Mouse (Mus musculus) right cerebral cortex, postnatal 10 days (tissue): ENCODE data around the gene Kctd20.

ENCODE experiments used
- DNase-seq, 2 experiments: peaks; one replicate each; pipeline ENCODE4 v3.0.0; 2021; ENCODE audit warnings: low spot score in 2 of 2

Gene Kctd20

DNA sequence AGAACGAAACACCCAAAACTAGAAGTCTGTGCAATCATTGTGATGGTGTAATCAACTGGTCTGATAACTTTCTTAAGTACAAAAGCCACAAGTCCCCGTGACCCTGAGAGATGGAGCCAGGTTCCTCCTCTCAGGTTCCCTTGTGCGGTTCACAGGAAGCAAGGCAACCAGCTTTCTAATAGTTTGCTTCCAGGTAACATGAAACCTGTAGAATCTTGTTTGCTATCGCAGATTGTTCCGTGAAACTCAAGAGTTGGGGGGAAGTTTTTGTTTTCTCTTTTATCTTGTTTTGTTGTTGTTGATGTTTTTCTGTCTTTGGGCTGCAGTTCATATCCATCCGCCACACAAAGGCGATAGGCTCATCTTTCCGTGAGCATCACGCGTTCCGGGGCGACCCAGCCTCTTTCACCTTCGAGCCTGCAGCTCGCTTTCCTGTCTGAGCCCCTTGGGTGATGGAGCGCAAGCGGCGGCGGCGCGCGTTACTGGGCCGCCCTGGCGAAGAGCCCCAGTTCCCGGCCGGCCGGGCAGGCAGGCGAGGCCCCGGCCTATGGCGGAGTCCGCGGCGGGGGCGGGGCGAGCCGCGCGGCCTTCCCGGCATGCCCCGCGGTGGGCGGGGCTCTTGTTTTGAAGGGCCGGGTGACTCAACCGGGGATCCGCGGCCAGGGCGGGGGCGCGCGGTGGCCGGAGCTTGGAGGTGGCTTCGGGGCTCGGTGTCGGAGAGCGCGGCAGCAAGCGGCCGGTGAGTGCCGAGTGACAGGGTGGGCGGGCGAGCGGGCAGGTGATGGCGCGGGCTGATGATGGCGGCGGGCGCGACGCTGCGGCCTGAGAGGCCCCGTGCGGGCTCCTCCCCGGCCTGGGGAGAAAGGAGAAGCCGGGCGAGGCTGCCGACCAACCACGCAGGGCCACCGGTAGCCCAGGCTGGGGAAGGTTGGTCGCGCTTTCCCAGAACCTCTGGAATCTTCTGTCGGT lies at the start of gene Kctd20:
TSS of gene Kctd20 (plus strand) at position 120 of the 969 bp plus-strand sequence.
- peak; percentile 89 to 92 for DNase-seq

DNA sequence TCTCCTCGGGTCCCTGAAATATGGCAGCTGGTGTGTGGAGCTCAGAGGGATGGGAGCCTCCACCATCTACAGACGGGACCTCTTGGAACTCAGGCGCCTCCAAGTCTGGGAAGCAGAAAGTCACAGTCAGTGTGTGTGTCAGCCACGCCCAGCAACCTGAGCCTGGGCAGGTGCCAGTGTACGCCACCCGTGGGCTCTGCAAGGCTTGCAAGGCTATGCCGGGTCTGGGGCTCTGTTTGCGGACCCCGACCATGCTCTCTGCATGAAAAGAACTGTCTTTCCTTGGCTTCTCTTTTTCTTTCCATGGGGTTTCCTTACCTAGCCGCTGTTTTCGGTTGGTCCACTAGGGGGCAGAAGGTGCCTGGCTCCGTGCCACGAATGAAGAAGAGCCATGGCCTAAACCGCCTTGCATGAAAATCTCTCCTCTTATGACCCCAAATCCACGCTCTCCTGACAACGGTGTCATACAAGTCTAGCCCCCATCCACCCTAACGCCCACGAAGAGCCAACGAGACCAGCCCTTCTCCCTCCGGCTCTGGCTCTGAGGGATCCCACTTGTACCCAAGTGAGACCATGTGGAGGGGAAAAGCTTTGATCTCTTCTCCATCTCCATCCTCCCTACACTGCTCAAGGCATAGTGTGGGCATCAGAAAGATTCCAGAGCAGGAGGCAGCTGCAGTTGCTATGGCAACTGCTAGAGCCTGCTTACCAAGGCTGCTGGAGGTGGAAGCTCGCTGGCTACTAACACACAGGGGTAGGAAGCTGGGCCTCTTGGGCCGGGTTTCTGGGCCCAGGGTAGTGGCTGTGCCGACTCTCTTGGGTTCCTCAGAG lies 47.0 kb upstream of the Kctd20 start:
- peak; percentile 70 to 88 for DNase-seq

DNA sequence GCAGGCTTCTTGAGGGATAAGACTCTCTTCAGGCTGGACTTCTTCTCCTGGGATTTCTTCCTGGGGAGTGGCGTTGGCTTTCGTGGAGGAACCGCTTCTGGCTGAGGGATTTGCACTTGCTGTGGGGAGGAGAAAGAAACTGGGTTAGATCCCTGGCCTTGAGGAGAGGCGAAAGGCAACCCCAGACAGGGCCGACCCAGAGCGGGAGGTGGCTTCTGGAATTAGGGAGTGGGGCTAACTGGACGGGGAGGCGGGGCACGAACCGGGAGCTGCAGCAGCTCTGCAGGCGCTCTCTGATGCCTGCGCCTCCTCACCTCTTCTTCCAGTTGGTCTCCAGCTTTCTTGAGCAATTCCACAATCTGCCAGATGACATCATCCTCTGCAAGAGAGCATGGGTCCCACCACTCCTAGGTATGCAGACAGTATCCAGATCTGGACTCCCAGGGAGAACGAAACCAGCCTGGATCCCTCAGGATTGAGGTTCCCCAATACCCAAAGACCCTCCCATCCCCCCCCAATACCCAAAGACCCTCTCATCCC lies 46.3 kb upstream of the Kctd20 start:
- no peak for DNase-seq

DNA sequence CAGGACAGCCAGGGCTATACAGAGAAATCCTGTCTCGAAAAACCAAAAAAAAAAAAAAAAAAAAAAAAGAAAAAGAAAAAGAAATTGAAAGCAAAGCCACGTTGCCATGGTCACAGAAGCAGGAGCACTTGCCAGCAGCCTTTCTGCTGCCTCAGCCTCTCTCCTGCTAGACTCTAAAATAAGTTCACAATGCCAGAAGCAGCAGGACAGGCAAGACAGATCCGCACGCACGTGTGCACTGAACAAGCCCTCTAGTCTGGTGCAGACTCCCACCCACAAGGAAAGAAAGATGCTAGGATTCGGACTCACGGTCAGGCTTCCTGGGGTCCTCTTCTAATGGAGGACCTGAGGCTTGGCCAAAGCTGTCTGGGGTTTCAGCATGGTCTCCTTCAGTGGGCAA lies 43.8 kb upstream of the Kctd20 start:
- peak; percentile 85 to 93 for DNase-seq

DNA sequence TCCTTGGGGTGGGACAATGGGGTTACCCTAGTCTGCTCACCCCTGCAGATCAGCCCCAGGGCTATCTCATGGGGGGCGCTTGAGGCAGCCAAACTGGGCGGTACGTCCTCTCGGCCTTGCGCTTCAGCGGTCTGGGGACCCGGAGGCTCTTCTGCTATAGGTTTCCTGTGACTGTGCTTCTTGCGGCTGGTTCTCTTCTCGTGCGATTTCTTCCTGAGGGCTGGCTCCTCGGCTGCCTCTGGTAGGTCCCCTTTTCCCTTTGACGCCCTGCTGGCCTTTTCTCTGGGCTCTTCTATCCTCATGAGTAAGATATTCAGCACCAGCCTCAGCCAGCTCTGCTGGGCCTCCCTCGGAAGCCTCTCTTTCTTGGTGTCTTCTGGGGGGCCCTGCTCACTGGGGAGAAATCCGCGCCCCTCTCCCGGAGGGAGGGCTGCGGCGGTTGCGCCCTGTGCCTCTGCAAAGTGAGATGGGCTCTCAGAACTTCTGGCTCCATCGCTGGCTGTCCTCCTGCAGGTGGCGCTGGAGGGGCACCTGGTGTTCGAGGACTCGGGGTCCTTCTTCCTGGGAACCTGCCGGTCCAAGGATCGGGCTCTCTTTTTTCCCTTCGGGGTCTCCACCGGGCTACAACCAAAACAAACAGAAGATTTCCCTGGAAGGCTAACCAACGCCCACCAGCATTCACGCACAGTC lies 42.4 kb upstream of the Kctd20 start:
- peak; percentile 63 to 76 for DNase-seq

DNA sequence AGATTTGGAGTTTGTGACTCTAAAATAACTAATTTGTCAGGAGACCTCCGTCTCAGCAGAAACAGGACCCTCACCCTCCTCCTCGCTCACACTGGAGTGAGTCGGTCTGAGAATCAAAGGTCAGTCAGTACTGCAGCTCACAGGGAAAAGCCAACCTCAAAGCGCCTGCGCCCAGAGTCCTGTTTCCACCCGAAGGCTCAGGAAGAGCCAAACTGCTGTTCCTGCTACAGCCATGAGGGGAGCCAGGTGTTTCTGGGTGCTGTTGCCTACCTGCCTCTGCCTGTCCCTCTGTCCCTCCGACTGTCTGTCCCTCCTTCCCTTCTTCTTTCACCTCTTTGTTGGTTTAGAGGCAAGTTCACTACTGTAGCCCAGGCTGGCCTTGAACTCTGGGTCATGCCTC lies 41.6 kb upstream of the Kctd20 start:
- no peak for DNase-seq

DNA sequence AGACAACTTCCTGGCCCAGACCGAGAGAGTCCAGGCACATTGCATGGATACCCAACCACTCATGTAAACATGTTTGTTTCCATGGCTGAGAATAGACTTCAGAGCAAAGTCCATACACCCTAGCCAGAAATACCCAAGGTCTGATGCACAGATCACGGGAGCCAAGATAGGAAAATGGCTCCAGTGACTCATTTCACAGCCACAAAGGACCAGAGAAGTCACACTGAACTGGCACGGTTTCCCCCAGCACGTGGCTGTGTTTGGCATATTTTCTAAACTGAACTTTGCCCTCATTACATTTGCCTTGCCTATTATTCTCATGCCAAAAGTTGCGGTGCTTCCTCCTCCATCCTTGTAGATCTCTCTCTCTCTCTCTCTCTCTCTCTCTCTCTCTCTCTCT lies 38.5 kb upstream of the Kctd20 start:
- no peak for DNase-seq

DNA sequence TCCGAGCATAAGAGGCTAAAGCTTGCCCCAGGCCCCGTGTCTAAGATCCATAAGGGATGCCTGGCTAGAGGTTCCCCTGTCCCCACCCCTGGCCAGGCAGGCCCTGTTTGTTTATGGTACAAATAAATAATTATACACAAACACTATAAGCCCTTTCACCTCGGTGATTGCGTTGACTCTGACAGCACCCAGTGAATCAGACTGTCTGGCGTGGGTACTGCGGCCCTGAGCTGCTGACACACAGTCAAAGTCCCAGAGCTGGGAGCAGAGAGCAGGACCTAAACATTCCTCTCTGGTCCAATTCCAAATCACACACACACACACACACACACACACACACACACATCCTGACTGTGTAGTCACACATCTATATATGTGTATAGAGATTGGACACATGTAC lies 37.8 kb upstream of the Kctd20 start:
- DNase-seq = no peak

DNA sequence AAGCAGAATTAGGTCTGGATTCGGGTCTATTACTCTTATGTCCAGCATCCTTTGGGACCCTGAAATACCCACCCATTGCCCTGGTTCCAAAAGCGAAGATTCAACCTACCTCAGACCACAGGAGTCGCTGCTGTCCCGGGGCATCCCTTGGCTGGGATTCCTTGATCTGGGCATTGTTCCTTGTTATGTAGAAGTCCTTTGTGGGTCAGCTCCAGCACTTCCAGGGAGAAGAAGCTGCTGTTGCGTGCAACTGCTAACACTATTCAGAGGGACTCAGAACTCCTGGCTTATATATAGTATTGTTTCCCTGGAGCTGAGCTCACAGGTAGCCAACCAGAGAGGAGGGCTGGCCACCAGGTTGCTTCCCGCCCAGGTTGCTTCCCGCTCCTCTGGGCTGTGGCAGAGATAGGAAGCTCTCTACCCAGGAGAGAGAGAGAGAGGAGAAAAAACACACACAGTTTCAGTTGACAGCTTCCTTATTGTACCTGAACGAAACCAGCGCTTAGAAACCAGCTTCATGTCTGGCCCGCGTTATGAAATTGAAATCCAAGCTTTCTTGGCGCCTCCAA lies 36.6 kb upstream of the Kctd20 start, which contains the start of gene 4930539E08Rik:
TSS of gene 4930539E08Rik (minus strand) at position 265 of the 569 bp plus-strand sequence.
- no peak for DNase-seq

DNA sequence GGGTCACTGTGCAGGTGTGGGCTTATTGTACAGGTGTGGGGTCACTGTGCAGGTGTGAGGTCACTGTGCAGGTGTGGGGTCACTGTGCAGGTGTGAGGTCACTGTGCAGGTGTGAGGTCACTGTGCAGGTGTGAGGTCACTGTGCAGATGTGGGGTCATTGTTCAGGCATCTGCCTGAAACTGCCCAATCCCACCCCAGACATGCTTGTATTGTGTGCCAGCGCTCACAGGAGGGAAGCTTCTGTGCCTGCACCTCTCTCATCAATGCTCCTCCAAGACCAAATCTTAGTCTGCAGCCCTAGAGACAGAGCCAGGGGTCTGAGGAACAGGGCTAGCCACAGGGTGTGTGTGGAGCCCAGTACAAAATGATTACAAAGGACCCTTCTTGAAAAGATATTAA lies 35.2 kb upstream of the Kctd20 start:
- DNase-seq = no peak

DNA sequence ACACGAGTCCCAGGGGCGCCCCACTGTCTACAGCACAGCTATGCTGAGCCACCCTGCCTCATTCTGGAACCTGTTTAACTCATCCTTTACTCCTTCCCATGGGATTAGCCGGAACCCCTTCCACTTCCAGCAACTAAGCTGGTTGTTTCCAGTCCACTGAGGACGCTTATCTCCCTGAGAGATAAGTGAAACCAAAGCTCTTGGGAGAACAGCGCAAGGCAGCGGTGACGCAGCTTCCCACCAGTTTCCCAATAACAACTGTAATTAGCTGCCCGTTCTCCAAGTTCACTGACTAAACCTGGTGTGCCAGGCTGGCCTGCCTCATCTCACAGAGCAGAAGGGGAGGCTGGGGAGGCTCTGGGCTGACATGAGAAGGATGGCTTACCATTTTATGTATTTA lies 30.7 kb upstream of the Kctd20 start:
- no peak for DNase-seq

DNA sequence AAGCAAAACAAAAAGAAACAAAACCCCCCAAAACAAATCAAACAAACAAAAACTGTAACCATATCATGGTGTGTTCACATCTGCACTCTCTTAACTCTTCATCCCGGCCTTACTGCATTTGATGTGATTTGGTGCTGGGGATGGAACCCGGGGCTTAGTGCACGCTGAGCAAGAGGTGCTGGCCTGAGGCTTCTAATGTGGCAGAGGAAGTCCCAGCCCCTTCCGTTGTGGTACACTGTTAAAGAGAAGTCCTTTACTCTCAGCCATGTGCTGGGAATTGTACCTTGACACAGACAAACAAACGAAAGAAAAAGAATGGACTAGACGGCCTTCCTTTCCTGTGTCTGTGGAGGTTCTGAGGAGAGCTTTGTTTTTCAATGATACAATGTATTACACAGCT lies 29.7 kb upstream of the Kctd20 start:
- no peak for DNase-seq

DNA sequence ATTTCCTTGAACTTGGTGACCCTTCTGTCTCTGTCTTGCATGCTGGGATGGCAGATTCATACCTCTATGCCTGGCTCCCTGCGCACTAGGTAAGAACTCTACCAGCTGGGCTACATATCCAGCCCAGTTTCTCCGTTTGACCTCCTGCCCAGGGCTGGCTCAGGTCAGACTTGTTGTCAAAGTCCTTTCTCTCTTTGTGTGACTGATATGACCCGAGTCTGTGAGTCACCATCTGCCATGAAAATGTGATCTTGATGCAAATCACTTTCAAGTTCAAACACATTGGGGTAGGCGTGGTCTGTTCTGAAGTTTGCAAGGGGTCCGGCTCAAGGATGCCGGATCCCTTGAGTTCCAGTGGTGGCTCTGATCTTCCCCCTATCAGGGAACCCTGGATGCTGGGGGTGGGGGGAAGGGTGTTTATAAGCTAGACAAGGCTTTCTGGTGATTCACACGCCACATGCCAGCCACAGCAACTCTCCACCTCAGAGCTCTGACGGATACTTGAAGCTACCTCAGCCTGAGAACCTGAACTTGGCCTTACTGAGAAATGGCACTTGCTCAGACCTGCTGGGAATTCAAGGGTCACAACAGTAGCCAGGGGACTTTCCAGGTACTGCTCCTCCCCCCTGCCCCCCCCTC lies 26.7 kb upstream of the Kctd20 start:
- DNase-seq = no peak

DNA sequence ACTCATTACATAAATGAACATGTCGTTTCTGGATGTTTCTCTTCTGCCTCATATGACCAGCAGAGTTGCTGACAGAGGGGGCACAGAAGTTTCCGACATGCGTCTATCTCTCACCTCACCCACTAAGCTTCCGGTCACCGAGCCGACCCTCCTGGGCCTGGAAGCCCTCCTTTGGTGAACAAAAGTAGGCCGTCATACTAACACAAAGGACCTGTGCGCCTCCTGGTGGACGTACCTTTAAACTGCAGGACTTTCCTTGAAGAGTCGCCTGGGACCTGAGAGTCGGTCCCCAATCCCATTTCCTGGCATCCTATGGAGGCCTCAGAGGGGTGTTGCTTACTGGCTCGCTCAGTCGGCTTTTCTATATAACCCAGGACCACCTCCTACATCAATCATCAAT lies 25.4 kb upstream of the Kctd20 start:
- peak; percentile 82 to 85 for DNase-seq

DNA sequence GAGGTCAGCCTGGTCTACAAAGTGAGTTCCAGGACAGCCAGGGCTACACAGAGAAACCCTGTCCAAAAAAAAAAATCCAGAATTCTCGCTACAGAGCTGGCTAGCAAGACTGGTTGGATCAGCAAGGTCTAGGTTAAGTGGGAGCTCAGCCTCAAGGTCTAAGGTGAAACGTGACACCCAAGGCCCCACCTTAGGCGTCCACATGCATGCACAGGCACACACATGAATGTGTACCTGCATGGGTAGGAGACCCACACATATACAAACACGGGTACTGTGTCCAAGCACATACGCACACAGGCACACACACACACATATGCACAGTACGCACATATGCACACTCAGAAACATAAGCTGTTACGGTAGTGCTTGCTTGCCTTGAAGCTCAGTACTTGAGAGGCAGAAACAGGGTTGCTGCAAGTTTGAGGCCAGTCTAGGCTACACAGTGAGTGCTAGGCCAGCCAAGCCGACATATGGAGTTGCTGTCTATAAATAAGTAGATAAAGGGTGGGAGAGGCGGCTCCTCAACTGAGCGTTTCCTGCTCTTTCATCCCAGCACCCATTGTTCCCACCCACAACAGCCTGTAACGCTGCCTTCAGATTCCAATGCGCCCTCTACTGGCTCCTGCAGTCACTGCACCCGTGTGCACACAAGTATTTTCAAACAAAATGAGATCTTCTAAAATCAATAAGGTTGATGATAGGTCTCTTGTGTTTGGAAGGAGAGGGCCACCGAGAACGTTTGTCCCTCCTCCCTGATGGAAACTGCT lies 24.7 kb upstream of the Kctd20 start:
- no peak for DNase-seq

DNA sequence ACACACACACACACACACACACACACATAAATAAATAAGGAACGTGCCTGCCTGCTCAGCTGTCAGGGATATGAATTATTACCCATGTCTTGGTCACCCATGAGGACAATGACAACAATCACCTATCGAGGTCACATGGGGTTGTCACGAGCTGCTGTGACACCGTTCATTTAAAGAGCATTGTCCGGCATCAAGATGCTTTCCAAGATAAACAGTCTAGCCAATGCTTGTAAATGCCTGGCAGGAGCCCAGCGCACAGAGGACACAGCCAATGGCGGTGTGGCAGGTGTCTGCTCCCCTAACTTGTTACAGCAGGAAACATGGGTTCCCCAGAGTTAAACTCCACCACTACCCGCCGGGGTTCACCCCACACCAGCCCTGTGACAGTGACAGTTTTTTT lies 23.7 kb upstream of the Kctd20 start:
- DNase-seq = no peak

DNA sequence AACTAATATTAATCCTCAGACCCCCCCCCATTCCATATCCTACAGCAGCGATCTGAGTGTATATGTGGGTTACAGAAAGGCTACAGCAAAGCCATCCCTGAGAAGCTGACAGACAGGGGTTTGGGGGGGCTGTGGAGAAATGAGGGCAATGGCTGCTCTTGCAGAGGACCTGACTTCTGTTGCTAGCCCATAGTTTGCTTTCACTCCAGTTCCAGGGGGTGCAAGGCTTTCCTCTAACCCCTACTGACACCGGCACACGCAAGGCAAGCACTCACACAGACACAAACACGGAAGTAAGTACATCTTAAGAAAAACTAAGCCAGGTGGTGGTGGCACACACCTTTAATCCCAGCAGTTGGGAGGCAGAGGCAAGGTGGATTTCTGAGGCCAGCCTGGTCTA lies 22.4 kb upstream of the Kctd20 start:
- no peak for DNase-seq

DNA sequence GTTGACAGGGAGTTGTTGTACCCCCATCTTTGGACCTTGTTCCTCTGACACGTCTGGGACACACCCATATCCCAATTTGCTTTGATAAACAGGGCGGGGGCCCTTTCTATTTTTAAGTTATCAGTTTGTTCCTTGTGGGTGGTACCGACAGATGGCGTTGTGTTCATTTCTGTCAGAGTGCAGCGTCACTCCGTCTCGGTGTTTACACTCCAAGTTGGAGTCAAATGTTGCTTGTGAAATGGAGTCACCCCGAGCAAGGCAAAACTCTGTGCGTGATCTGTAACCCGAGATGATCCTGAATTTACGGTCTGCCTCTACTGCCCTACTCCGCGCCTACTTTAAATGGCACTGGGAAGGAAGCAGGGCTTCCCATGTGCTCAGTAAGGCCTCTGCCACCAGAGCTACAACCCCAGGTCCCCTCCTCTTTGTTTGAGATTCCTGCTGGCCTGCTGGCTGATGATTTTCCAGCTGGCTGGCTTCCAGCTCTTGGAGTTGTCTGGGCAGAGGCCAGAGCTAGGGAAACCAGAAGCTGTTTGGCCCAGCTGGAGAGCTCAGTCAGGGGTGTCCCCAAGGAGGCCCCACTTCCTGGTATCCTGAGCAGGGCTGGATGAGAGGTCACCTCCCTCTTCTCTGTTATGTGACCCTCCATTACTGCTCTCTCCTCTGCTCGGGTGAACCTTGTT lies 21.2 kb upstream of the Kctd20 start:
- DNase-seq = peak; percentile 77 to 81

DNA sequence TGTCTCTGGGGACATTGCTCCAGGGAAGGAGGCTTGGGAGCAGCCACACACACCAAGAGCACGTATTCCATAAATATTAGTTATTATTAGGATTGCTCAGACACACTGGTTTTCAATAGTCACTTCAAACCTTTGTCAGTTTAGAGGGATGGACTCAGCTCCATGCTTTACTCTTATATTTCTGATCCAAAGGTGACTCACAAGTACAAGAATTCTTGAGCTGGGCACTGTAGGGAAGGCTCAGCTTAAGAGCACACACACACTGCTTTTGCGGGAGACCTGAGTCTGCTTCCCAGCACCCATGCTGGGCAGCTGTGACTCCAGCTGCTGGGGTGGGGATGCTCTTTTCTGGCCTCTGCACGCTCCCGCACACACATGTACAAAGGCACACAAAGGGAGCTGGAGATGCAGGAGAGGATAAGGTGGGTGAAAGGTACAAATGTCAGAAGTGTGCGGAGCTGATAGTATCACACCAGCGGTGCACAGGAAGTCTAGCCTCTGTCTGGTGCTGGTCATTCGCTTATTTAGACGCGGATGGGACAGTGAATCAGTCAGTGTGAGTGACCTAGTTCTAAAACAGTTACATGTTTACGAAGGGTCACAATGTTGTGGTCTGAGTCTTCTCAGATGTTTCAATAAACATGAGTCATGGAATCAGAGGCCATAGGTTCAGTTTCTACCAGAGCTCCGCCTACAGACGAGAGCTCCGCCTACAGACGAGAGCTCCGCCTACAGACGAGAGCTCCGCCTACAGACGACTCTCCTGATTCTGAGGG lies 20.1 kb upstream of the Kctd20 start:
- DNase-seq = no peak
